Mouse (Mus musculus) embryonic facial prominence, embryonic 11.5 days (tissue): ENCODE results near the gene Vmn1r123. TPM values are rescaled to one million over a fixed set of nuclear protein-coding genes. Genes with fewer than 3 reads are reported as not detected.
"Not testable (repeated sequence)": the region's sequence is repeated elsewhere in the genome, so short reads cannot be mapped to it uniquely, and the experiment has no call there.

Source experiments
- ATAC-seq: fragments of 200-750 bp; cut with Nextera tagmentation; replicated peaks from 2 replicates; pipeline ENCODE4 v1.8.0; 2017; ENCODE audit warnings: low read depth; ENCODE audit not compliant: insufficient number of reproducible peaks, low FRiP score, low TSS enrichment
- DNase-seq: peaks from one replicate; pipeline ENCODE4 v3.0.0-alpha.2; 2015; ENCODE audit warnings: low spot score
- H3K27ac ChIP-seq: fragments of 300-500 bp; sonication (generic); replicated peaks from 2 replicates; pipeline ENCODE4 v1.5.1; 2014; ENCODE audit warnings: mild to moderate bottlenecking, low read depth, low read length, control low read depth
- H3K27me3 ChIP-seq: fragments of 300-500 bp; sonication (generic); 2 replicates; pipeline ENCODE4 v1.6.1; 2014; ENCODE audit warnings: mild to moderate bottlenecking, low read length, moderate library complexity, mixed read lengths; ENCODE audit not compliant: control insufficient read depth, insufficient read depth
- H3K36me3 ChIP-seq: fragments of 300-500 bp; sonication (generic); replicated peaks from 2 replicates; pipeline ENCODE4 v1.6.1; 2014; ENCODE audit warnings: low read depth, mild to moderate bottlenecking, low read length, moderate library complexity, mixed read lengths; ENCODE audit not compliant: control insufficient read depth, insufficient read depth
- H3K4me1 ChIP-seq: fragments of 300-500 bp; sonication (generic); 2 replicates; pipeline ENCODE4 v1.6.1; 2014; ENCODE audit warnings: low read length, mixed read lengths; ENCODE audit not compliant: control insufficient read depth, insufficient read depth
- H3K4me2 ChIP-seq: fragments of 300-500 bp; sonication (generic); 2 replicates; pipeline ENCODE4 v1.6.1; 2014; ENCODE audit warnings: low read depth, mild to moderate bottlenecking, control low read depth, low read length, moderate library complexity
- H3K4me3 ChIP-seq: fragments of 300-500 bp; sonication (generic); 2 replicates; pipeline ENCODE4 v1.5.1; 2014; ENCODE audit warnings: low read depth, low read length, control low read depth
- H3K9ac ChIP-seq: fragments of 300-500 bp; sonication (generic); replicated peaks from 2 replicates; pipeline ENCODE4 v1.6.1; 2014; ENCODE audit warnings: mild to moderate bottlenecking, control low read depth, low read length
- H3K9me3 ChIP-seq: fragments of 300-500 bp; sonication (generic); replicated peaks from 2 replicates; pipeline ENCODE4 v1.6.1; 2016; ENCODE audit warnings: mild to moderate bottlenecking, low read length, inconsistent platforms, mixed read lengths; ENCODE audit not compliant: control insufficient read depth
- WGBS: fragments of 180-500 bp; shearing (Covaris S2); extraction: QIAGEN DNeasy Blood & Tissue Kit; methylation state at CpG from one replicate; pipeline ENCODE4 v1.1.7; 2014; 5-methylcytosine and 5-hydroxymethylcytosine counted together
- polyA plus RNA-seq: library from polyadenylated mRNA; unstranded; fragments of >200 nt; fragmentation: Nextera tagmentation; extraction: Ambion mirVana; gene quantifications from 2 replicates; pipeline ENCODE4 v1.2.1, GENCODE M21; 2014

Gene Vmn1r123
- not detected in 2 replicates for polyA plus RNA-seq

- no CpG with 5 or more reads among the region's 3 CpGs for WGBS
- not testable (repeated sequence) for DNase-seq, ATAC-seq, H3K4me1 ChIP-seq, H3K27me3 ChIP-seq, H3K36me3 ChIP-seq, H3K4me3 ChIP-seq, H3K27ac ChIP-seq, H3K4me2 ChIP-seq, H3K9me3 ChIP-seq, H3K9ac ChIP-seq
Observed at GRCm38 (mm10) chr7:21161885-21162284, at the start of gene Vmn1r123. TSS of gene Vmn1r123 (plus strand) at chr7:21162185.

GRCm38 (mm10) chr7:21134028-21134427 lies 28.0 kb upstream of the Vmn1r123 start, which contains the start of gene Vmn1r122:
TSS of gene Vmn1r122 (minus strand) at chr7:21134128.
- ATAC-seq, H3K4me1 ChIP-seq, H3K36me3 ChIP-seq, H3K27me3 ChIP-seq, H3K9ac ChIP-seq, H3K9me3 ChIP-seq, H3K27ac ChIP-seq, DNase-seq, H3K4me3 ChIP-seq, H3K4me2 ChIP-seq: not testable (repeated sequence)
- 52% methylated on average over 2 of the region's 3 CpGs for WGBS

GRCm38 (mm10) chr7:21190323-21190722 lies 28.3 kb downstream of the Vmn1r123 start, which contains the start of gene Gm5157:
TSS of gene Gm5157 (minus strand) at chr7:21190423.
- not testable (repeated sequence) for H3K9me3 ChIP-seq, ATAC-seq, H3K9ac ChIP-seq, H3K4me3 ChIP-seq, H3K27me3 ChIP-seq, DNase-seq, H3K27ac ChIP-seq, H3K36me3 ChIP-seq, H3K4me2 ChIP-seq, H3K4me1 ChIP-seq
- WGBS, result 30% methylated on average over 1 of the region's 2 CpGs

Other genes starting within 250 kb of the Vmn1r123 start
- gene Vmn1r118, start 249.8 kb upstream of the Vmn1r123 start, polyA plus RNA-seq, result not detected in 2 replicates
- not detected in 2 replicates for gene Vmn1r119, start 149.7 kb upstream of the Vmn1r123 start, polyA plus RNA-seq
- gene Vmn1r120, start 108.4 kb upstream of the Vmn1r123 start, polyA plus RNA-seq, result not detected in 2 replicates
- gene Vmn1r121, start 63.7 kb upstream of the Vmn1r123 start, polyA plus RNA-seq, result not detected in 2 replicates
- not detected in 2 replicates for gene Vmn1r122, start 28.1 kb upstream of the Vmn1r123 start, polyA plus RNA-seq
- not detected in 2 replicates for gene Gm5157, start 28.2 kb downstream of the Vmn1r123 start, polyA plus RNA-seq
- not detected in 2 replicates for gene Vmn1r124, start 98.4 kb downstream of the Vmn1r123 start, polyA plus RNA-seq
- not detected in 2 replicates for gene Vmn1r125, start 110.0 kb downstream of the Vmn1r123 start, polyA plus RNA-seq
- not detected in 2 replicates for gene Vmn1r126, start 139.3 kb downstream of the Vmn1r123 start, polyA plus RNA-seq
- gene Vmn1r127, start 157.7 kb downstream of the Vmn1r123 start, polyA plus RNA-seq, result not detected in 2 replicates
- not detected in 2 replicates for gene Vmn1r128, start 187.2 kb downstream of the Vmn1r123 start, polyA plus RNA-seq
- gene Vmn1r129, start 199.1 kb downstream of the Vmn1r123 start, polyA plus RNA-seq, result not detected in 2 replicates